Mouse (Mus musculus) spleen, postnatal 4 days (tissue): ENCODE results near the gene Cacng7.

Source experiments
- DNase-seq, 2 experiments: peaks; one replicate each; pipeline ENCODE4 v3.0.0; 2022; ENCODE audit warnings: low spot score in 2 of 2

Gene Cacng7

DNA sequence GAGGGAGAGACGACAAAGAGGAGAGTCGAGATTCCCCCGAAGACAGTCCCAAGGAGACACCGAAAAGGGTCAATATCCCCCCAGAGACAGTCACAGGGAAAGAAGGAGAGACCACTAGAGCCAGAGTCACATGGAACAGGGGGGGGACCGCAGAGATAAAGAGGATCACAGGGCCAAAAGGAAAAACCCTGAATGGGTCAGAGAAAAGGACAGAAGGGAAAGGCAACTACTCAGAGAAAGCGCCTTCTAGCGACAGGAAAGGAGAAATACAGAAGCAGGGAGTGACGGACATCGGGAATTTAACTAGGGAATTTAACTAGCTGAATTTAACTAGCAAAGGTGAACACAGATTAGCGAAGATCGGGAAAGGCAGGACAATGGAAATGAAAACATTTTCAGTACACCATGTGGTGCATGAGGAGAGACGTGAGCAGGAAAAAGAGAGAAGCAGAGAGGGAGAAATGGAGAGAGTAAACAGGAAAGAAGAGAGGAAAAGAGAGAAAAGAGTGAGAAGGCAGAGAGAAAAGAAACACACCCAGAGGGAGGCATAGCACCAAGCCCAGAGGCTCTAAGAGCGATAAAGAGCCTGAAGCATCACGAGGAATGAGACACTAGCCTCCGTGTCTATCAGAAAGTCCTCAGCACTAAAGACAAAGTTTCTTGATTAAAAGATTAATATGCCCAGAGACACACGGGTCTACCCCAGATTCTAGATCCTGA lies 30.0 kb upstream of the Cacng7 start:
- DNase-seq = no peak

DNA sequence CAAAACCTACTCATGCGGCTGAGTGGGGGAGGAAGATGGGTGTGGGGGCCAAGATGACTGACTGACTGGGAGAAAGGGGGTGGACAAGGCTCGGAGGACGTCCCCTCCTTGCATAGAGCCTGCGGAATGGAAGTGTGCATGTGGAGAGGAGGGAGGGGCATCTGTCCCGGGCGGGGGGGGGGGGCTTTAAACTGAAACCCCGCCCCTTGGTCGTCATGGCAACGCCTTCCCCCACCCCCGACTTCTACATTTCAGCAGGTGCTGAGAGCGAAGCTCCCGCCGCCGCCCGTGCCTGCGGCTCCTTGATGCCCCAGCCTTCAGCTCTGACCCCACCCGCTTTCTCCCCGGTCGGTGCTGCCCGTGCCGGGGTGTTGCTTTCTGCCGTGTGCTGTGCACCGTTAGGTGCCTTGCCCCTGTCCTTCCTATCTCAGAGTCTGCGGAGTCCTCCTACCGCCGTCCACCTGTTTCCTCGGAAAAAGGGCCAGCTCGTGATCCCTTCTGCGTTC lies 29.4 kb upstream of the Cacng7 start:
- peak; percentile 41 to 70 for DNase-seq

DNA sequence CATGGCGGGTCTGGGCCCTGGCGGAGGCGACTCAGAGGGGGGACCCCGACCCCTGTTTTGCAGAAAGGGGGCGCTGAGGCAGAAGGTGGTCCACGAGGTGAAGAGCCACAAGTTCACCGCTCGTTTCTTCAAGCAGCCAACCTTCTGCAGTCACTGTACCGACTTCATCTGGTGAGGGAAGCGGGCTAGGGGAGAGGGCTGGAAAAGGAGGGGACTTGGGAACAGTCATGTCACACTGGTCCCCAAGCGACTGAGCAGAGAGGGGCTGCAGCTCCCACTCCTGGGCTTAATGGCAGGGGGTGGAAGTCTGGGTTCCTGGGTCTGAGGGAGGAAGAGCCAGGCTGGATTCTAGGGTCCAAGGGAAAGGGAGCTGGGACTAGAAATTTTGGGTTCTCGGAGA lies 29.0 kb upstream of the Cacng7 start:
- DNase-seq = no peak

DNA sequence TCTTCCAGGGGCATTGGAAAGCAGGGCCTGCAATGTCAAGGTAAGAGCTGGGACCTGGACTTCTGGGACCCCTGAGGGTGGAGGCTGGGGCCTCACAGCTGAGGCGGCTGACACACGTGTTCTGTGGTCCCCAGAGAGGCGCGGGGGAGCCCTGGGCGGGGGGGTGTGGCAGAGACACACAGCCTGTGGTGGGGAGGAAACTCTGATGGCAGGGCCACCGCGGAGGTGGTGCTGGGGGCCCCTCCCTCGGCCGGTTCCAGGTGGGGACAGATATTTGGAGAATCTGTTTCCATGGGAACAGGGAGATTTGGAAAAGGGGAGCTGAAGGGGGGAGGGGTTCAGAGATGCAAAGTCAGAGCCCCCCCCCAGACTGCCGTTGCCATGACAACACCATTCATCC lies 28.5 kb upstream of the Cacng7 start:
- peak; percentile 63 to 76 for DNase-seq

DNA sequence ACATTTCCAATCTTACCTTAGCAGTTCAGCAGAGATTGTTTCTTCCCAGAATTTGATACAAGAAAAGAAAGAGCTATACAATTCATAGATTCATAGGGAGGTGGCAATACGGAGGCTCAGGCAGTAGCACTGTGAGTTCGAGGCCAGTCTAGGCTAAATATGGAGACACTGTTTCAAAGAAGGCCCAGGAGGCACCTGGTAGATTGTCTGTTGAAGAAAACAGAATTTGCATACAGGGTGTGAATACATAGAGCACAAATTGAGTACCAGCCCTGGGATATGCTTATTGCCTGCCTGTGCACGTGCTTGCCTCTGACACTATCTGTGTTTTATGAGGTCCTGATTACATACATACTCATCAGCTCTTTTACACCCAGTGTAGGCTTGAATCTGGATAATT lies 26.4 kb upstream of the Cacng7 start:
- no peak for DNase-seq

DNA sequence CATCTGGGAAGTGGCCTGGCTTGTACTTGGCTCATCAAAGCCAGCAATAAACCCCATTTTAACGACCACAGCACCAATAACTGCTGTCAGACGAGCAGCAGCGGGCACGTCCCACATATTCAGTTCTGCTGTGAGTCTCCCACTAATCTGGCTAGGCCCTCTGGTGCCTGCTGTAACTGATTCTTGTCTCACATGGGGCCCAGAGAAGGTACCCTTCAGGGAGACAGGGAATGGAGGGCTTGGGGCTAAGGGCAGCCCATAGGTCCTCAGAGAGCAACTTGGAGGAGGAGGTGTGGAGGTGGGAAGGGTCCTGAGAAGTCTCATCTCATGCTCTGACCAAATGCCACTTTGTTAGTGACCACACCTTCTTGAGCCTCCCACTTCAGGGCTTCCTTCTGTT lies 24.1 kb upstream of the Cacng7 start:
- no peak for DNase-seq

DNA sequence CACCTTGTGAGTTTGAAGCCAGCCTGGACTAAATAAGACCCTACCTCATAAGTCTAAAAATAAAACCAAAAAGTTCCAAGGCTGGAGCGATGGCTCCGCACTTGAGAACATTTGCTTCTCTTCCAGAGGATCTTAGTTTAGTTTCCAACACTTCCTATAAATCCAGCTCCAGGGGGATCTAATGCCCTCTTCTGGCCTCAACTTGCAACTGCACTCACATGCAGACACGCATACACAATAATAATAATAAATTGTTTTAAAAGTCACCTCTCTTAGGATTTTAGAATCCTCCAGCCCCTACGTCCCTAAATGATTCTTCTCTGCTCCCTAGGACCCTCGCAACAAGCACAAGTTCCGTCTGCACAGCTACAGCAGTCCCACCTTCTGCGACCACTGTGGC lies 22.5 kb upstream of the Cacng7 start:
- no peak for DNase-seq

DNA sequence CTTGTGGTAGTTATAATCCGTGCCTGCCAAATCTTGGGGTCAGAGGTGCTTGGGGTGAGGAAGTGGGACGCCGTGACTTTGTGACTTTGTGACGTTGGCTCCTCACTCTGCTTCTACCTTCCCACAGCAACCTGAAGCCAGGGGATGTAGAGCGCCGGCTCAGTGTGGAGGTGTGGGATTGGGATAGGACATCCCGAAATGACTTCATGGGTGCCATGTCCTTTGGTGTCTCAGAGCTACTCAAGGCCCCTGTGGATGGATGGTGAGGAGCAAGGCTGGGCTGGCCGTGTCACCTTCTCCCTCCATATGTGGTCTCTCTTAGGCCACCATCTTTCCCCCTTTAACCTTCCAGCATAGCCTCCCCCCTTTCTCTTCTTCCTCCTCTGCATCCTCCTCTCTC lies 19.2 kb upstream of the Cacng7 start:
- no peak for DNase-seq

DNA sequence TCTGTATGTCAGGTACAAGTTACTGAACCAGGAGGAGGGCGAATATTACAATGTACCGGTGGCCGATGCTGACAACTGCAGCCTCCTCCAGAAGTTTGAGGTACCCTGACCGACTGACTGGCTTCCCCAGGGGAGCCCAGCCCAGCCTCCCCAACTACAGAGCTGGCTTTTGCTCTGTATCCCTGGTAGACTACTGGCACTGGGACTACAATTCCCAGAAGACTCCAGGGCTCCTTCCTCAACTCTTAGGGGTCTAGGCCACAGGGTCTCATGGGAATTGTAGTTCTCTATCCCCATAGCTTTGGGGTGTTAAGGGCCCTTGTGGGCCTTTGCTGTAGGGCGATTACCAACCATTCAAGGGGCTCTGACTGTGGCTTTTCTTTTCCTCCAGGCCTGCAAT lies 18.6 kb upstream of the Cacng7 start:
- DNase-seq = no peak

DNA sequence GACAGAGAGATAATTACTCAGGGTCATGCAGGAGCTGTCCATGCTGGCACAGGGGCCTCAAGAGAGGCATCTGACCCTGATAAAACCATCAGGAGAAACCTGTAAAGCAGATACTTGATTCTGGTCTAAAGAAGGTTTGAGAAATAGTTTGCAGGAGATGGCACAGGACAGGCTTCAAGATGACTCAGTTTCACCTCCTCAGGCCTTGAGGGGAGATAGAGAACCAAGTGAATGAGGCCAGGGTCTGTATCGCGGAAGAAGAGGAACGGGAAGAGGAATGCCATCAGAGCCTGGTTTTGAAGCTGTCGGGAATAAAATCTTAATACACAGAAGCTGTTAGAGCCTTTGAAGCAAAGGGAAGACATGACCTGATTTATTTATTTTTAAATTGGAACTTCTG lies 15.1 kb upstream of the Cacng7 start:
- no peak for DNase-seq

DNA sequence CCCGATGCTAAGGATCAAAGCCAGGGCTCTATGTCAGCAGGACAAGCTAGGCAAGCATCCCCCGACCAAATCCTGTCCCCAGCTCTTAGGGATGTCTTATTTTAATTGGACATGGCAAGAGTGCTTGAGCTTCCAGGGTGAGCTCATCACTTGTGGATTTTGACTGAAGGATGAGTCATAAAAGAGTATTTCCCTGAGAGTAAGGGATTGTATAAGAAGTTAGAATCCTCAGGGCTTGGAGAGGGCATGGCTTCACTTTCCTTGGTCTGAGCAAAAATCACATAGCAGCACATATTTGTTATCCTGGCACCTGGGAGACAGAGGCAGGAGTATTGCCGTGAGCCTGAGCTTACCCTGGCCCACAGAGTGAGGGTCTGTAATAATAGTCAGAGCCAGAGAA lies 11.9 kb upstream of the Cacng7 start:
- DNase-seq = no peak

DNA sequence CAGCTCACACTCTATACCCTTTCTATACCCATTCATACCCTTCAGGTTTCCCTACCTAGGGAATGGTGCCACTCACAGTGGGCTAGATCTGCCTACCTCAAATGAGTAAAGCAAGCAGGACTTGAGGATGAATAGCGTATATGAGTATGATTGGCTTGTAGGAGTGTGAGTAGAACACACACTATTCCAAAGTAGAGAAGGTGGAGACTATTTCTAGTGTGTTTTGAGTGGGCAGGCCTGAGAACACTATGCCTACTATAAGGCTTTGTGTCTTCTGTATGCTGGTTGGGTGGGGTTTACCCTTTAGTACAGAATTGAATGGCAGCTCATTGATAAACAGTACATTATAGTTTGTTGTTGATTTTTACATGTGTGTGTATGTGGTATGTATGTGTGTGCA lies 8.9 kb upstream of the Cacng7 start:
- no peak for DNase-seq

DNA sequence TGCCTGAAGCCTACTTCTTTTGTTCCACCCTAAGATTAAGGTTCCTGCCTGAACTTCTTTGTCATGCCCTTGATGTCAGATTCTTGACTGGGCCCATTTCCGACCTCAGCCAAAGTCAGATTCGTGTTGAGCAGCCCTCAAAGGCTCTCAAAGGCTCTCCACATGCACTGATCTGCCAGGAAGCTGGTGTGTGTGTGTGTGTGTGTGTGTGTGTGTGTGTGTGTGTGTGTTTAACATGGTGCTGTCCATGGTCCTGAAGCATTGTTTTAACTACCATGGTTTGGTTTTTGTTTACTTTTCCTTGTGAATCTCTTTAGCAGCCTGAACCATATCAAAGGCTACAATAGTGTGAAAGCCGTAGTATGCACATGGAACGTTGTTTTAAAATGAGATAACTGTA lies 4.8 kb upstream of the Cacng7 start:
- no peak for DNase-seq

DNA sequence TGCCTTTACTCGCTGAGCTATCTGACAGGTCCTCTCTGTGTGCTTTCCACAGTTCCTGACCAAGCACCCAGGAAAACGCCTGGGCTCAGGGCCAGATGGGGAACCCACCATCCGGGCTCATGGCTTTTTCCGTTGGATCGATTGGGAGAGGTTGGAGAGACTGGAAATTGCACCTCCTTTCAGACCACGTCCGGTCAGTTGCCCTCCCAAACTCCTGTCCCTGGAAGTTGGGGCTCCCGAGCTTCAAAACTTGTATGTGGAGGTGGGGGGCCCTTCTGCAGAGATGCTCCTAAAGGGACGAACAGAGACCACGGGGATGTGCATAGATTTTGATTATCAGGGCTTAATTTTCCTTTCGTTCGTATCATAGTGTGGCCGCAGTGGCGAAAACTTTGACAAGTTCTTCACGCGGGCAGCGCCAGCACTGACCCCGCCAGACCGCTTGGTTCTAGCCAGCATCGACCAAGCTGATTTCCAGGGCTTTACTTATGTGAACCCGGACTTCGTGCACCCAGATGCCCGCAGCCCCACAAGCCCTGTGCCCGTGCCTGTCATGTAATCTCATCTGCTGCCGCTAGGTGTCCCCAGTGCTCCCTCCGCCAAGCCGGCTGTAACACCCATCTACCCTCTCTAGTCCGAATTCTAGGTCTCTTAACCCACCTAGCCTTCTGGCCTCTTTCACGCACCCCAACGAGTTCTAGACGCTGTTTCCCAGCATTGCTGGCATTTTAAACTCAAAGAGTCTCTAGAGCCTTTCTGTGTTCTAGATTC lies 2.8 kb upstream of the Cacng7 start:
- peak; percentile 67 to 86 for DNase-seq

DNA sequence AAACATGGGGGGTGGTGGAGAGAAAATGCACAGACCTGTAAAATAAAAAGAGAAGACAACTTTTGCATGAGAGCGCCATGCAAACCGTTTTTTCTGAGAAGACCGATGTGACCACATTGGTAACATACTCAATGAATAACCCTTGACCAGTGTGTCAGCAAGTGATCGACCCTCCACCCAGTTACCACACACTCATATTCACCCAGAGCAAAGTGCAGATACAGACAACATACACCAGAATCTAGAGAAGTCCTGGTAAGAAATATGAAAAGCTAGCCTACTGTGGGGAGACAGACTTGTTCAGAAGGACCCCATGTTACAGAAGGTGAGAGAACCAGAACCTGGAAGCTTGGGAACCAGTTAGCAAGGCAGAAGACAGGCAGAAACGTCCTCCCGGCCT lies 1.6 kb upstream of the Cacng7 start:
- no peak for DNase-seq

DNA sequence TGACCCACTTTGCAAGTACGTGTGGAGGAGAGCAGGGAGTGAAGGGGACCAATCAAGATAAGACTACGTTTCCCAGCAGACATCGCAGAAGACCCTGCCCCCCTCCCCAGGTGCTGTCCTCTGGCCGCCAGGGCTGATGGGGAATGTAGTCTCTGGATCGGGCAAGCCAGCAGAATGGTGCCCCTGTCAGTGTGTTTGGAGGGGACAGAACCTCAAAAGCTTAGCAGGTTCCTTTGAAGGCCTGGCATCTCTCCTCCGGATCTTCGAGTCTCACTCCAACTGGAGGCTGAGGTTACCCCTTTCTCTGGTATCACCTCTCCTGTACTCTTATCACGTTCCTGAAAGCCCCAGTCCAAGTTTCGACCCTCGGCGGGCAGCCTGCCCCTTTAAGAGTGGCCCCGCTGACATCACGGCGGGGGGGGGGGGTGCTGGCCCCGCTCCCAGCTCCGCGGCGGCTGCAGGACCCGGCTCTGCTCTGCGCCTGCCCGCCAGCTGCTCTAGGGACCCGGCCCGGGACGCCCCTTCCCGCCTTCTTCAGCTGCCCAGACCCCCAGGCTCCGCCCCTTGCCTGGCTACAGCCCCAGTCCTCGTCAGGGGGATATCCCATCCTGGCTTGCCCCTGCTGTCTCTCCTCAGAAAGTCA lies 1.1 kb upstream of the Cacng7 start:
- peak in 1 of 2 experiments; percentile 15 for DNase-seq

DNA sequence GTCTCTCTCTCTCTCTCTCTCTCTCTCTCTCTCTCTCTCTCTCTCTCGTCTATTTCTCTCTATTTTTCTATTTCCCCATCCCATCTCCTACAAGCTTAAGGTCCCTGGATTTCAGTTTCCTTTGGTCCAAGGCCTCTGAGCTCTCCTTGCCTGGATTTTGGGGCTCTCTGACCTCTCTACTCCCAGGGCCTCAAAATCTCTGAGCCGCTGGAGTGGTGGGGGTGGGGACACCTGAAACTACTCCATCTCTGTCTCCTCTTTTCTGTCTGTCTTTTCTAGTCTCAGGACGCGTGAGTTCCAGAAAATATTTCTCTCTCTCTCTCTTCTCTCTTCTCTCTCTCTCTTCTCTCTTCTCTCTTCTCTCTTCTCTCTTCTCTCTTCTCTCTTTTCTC lies 535 bp upstream of the Cacng7 start:
- no peak for DNase-seq

DNA sequence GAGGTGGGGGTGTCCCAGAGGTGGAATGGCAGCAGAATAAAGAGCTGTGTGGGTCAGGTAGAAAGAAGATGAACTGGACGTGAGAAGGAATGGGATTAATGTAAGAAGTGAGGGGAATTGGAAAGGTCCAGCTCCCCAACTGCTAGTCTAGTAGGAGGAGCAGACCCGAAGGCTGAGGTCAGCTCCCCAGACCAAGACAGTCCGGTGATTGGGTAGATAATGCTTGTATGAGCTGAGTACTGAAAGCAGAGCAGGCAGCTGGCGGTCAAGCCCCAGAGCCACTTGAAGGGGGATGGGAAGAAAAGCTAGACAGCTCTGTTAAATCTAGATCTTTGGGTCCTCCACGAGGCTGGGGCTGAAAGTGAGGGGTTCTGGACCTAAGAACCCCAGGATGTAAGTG lies 787 bp downstream of the Cacng7 start:
- DNase-seq = no peak

DNA sequence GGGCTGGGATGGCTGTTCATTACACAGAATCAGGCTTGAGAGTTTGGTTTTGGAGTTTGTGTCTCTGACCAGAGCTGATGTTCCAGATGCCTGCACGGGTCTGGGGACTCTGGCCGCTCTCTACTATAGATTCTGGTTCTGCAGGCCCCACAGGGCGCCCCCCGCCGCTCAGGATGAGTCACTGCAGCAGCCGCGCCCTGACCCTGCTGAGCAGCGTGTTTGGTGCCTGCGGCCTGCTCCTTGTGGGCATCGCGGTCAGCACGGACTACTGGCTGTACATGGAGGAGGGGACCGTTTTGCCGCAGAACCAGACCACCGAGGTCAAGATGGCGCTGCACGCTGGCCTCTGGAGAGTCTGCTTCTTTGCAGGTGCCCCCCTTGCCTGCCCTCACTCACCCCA lies 3.7 kb downstream of the Cacng7 start:
- no peak for DNase-seq

DNA sequence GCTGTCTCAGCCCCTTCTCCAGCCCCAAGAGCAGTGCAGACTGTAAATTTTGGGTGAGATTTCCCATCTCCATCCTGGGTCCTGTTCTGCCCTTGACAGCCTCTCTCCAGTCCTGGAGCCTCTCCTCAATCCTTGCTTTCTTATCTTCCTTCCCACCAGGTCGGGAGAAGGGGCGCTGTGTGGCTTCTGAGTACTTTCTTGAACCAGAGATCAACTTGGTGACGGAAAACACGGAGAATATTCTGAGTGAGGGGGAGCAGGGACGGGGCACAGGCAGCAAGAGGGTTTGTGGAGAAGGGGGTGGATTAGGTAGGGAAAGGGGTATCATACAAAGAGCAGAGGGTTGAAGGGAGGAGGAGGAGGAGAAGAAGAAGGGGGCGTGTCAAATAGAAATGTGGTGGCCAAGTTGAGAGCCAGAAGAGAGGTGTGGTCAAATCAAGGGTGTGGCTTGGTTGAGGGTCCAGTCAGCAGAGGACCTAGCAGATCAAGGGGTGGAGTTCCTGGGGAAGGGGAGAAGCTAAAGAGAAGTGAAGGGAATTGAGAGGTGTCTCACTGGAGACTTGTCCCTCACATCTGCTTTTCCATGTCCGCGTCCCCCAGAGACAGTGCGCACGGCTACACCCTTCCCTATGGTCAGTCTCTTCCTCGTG lies 5.7 kb downstream of the Cacng7 start:
- no peak for DNase-seq

DNA sequence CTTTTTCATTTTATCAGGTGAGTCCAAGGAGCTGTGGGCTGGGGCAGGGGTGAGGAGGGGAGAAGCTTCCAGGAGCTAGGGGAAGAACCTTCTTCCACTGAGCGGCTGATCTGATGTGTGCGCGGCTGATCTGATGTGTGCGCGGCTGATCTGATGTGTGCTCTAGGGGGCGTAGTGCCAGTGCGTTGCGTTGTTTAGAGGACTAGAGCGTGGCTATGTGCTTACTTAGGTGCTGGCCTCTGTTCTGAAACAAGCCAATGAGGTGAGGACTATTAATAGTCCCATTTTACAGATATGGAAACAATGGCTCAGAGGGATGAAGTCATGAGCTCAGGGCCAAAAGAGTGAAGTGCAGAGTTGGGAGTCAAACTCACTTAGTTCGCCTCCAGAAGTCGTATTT lies 6.3 kb downstream of the Cacng7 start:
- DNase-seq = no peak

DNA sequence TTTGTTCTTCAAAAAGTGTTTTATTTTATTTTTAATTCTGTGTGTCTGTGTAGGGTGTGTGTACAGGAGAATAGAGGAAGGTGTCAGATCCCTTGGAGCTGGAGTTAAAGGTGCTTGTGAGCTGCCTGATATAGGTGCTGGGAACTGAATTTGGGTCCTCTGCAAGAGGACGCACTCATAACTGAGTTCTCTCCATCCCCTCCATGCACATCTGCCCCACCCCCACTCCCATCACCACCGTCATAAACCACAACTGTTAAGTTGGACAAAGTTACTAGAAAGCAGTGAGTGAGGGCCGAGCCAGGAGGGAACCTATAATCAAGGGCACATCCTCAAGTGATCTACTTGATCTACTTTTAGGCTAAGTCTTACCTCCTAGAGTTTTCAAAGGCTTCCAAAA lies 11.1 kb downstream of the Cacng7 start:
- no peak for DNase-seq
